Mouse (Mus musculus) spleen, adult 12 weeks (tissue): ENCODE results near the gene Dglucy.

ENCODE experiments used
- DNase-seq: peaks from one replicate; pipeline ENCODE4 v3.0.0; 2022; ENCODE audit warnings: low spot score

The Dglucy gene

DNA sequence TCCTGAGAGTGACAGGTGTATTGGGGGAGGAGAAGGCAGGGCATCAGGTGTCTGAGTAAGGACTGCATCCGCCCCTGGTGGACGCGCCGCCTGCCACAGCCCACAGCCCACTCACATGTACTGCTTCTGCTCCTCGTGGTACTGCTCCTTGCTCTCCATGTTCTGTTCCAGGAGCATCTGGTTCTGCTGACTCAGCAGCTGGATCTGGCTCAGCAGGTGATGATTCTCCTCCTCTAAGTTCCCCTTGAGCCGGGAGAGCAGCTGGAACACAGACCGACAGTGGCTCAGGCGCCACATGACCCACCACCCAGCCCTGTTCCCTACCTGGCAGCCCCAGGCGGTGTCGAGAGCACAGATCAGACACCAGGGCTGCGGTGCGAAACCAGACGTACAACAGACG is 152.8 kb downstream of the Dglucy start:
- DNase-seq = no peak

GRCm38 (mm10) chr12:100934796-100935195 is 155.9 kb downstream of the Dglucy start:
- DNase-seq = no peak

DNA sequence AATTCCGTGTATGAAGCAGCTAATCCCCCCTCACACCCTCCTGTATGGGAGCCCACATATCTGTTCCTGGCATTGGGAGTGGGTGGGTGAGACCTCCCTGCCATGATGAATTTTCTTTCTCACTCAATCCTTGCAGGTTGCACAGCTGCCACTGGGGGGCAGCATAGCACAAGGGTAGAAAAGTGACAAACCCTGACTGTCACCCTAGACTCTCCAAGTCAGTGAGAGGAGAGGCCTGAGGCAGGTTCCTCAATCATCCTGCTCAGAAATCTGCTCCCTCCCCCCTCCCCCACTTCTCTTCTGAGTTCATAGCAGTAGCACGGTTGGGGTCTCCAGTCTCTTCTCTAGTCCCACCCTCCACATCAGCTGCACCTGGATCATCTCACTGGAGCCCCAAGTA is 157.3 kb downstream of the Dglucy start:
- DNase-seq = peak; percentile 74

DNA sequence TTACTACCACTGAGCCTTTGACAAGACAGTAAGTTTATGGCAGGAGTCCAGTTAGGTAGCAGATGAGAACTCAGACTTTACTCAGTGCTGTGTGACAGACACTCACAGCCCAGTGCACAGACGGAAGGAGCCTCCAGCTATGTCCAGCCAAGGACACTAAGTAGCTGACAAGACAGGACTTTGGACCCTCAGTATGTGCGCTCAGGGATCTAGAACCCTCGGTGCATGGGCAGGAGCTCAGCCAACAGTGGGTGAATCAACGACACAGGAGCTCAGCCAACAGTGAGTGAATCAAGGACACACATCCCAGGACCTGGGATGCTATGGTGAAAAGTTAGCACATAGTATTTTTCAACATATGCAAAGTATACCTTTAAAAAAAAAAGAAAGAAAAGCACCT is 157.9 kb downstream of the Dglucy start:
- no peak for DNase-seq

- no peak for DNase-seq
These were observed 158.8 kb downstream of the Dglucy start for GRCm38 (mm10) chr12:100937441-100938360.

DNA sequence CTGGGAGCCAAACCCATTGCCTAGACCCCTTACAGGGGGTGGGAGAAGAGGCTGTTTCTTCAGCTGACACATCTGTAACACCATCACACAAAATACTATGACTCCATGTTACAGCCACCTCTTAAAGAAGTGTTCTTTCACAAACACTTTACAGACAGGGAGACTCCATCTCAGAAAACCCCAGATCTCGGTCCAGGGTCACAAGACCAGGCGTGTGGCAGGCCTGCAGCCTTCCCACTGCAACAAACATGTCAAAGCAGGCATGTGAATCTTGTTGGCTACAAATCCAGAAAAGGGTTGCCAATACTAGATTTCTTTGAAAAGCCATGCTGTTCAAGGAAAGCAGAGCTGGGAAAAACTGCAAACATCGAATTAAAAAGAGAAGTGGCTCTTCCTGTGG is 162.5 kb downstream of the Dglucy start:
- DNase-seq = no peak

GRCm38 (mm10) chr12:100943146-100943545 is 164.3 kb downstream of the Dglucy start:
- DNase-seq = no peak

DNA sequence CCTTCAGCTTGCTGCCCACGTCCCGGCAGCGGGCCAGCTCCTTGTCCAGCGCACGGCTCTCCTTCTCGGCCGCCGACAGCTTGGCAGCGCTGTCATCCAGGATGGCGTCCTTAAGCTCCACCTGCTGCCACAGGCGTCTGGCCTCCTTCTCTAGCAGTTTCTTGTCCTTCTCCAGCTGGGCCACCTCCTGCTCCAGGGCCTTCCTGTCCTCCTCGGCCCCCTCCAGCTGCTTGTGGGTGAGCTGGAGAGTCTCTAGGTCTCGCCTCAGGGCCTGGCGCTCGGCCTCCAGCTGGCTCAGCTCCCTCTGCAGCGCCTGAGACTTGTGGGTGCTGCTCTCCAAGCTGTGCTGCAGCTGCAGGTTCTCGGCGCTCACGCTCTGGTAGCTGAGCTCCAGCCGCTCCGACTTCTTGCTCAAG is 166.1 kb downstream of the Dglucy start:
- DNase-seq = no peak

- DNase-seq = no peak
These were observed 166.6 kb downstream of the Dglucy start for GRCm38 (mm10) chr12:100945501-100945900.

GRCm38 (mm10) chr12:100945948-100946347 is 167.1 kb downstream of the Dglucy start:
- no peak for DNase-seq
